Mouse (Mus musculus): Measurements from ENCODE around the gene Astn2. TPM values are rescaled to one million over a fixed set of nuclear protein-coding genes. Genes with fewer than 3 reads are reported as not detected.
"Not testable (repeated sequence)": the region's sequence is repeated elsewhere in the genome, so short reads cannot be mapped to it uniquely, and the experiment has no call there.

Astn2 gene
- total RNA-seq, 2 experiments from 2014 or later, result 0.52 to 0.84 TPM

DNA sequence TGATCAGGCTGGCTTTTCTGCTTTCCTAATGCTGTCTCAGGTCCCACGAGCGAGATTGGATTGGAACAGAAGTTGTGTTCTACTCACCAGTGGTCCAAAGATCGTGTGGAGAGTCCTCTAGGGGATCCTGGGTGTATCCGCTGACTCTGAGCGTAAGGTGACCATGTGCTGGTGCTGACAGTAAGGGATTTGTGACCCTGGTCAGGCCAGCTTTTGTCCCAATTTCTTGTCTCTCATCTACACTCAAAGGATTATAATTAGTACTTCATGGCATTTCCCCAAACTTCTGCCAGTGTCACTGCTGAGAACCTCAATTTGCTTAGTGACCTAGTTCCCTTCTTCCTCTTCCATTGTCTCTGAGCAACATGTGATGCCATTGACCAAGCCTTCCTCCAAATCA is 710.4 kb downstream of the Astn2 start:
- intact Hi-C loops (cut with DNase I), result no loop called here
- DNase-seq, result no peak

GRCm38 (mm10) chr4:65687006-65687723 is 717.2 kb downstream of the Astn2 start:
- DNase-seq, result no peak
- intact Hi-C loops (cut with DNase I), result no loop called here

DNA sequence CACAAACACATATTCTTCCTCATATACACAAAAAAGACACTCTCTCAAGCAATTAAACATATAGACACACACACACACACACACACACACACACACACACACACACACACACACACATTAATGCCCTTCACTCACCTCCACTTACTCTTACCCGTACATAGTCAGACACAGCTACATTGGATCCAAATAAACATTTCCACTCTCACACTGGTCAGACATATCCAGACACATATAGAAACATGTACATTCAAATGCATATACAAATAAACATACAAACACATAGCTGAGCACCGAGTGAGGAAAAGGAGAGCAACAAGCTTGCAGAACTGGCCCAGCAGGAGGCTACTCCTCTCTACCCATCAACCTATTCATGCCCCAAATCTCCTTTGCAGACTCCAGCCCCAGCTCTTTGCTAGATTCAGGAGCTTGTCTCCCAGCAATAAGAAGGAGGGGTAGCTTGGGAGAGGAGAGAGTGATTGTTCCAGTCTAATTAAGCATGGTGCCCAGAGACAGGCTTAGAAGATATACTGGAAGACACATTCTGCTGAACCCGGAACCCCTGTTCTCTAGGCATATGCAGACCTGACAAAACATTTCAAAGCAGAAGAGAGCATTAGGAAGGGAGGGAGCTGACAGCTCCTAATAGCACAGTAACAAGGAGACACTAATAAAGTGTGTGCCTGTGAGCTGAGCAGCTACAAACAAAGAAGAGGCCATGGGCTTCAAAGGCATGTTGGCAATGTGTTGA is 718.0 kb downstream of the Astn2 start:
- DNase-seq, result no peak
- intact Hi-C loops (cut with DNase I), result no loop called here

DNA sequence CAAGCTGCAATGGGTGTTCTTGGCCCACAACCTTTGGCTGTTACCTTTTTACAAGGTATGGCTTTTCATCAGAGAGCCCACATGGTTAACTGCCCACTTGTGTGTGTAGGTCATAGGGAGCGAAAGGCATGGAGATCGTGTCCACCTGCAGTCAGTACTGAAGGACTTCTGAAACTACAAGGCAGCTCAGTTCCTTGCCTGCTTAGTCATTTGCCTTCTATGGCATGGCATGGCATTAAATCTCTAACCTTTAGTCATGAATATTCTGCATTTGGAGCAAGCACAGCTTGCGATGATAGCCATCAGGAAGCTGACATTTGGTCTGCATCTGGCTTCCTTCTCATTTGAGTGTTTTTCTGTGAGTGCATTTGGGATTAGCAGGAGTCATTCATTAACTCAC is 720.0 kb downstream of the Astn2 start:
- intact Hi-C loops (cut with DNase I), result no loop called here
- no peak for DNase-seq

DNA sequence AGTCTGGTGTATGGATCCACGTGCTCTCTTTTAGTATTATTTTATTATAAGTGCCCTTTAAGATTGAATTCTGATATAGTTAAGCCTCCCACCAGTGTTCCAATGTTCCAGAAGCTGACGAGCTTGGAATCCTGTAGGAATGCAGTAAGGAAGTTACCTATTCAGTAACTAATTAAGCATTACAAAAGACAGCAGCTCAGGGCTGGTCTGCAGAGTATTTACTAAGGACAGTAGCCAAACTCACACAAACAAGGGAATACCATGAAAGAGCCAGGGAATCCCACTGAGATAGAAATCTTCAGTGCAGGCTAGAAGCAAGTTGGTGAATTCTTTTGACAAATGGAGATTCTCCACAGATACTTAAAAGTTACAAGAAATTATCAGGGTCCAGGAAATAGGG is 724.6 kb downstream of the Astn2 start:
- intact Hi-C loops (cut with DNase I); DNase-seq: not testable (repeated sequence)

- no peak for DNase-seq
- intact Hi-C loops (cut with DNase I), result no loop called here
Observed at GRCm38 (mm10) chr4:65678929-65679328, 725.5 kb downstream of the Astn2 start.

DNA sequence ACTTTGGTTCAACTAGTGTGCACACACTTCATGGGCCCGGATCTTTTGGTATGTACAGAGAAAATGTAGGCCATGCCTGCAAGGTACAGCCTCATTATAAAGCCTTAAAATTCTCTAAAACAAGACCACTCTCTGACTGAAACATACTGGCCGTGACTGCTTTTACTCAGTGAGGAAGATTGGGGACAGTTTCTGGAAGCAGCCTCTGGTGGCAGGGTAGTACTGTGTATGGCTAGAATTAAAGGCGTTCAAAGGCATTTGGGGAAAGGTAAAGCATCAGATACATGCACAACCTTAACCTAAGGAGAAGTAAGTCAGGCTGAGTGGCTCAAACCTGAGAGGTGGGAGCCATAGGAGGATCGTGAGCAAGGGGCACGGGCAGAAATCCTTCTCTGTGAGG is 725.9 kb downstream of the Astn2 start:
- intact Hi-C loops (cut with DNase I), result no loop called here
- DNase-seq, result no peak

DNA sequence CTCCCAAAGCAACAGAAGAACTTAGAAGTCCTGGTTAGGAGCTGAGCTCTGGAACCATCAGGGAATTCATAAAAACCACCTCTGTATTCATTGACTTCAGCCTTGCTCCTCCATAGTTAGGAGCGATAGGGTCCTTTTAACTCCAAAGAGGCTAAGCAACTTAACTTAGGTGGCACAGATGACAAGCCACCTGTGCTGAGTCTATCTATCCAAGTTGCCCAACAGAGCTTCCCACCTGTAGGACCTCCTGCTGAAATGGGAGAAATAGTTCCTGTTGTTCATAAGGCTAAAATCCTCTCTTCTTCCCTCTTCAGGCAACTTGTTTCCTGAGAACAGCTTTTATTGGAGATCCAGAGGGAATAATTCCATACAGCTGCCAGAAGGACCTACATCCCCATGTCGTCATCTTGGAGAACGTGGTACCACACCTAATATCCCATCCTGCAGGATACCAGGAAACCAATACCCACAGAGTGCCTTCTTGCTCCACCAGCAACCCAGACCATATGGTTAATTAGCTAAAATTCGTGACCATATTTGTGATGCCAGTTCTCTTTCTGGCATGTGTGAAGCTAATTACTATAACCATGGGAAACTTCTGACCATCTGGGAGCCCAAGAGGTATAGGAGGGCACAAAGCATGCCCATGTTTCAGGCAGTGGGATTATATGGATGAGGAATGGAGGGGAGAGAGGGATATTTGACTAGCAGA is 730.0 kb downstream of the Astn2 start:
- no peak for DNase-seq
- intact Hi-C loops (cut with DNase I), result no loop called here

DNA sequence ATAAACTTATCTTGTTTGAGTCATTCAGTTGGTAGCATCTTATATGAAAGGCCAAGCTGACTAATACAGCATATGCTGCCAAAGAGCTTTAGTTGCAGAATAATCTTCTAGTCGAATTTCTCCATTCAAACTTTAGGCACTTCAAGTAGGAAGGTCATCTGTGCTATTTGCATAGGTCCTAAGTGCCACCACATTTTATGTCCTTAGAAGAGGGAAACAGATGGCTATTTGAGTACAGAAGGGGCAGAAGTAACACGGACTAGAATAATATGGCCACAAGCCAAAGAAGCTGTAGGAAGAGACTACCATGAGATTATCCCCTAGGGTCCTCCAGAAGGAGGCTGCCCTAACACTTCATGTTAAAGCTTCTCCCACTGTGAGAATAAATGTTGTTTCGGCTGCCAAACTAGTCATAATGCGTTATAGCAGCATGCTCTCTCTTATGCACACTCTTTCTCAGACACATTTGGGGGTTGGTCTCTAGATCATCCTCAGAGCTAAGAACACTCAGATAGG is 730.9 kb downstream of the Astn2 start:
- intact Hi-C loops (cut with DNase I), result no loop called here
- no peak for DNase-seq

GRCm38 (mm10) chr4:65672294-65672693 is 732.1 kb downstream of the Astn2 start:
- DNase-seq, result no peak
- intact Hi-C loops (cut with DNase I), result no loop called here

DNA sequence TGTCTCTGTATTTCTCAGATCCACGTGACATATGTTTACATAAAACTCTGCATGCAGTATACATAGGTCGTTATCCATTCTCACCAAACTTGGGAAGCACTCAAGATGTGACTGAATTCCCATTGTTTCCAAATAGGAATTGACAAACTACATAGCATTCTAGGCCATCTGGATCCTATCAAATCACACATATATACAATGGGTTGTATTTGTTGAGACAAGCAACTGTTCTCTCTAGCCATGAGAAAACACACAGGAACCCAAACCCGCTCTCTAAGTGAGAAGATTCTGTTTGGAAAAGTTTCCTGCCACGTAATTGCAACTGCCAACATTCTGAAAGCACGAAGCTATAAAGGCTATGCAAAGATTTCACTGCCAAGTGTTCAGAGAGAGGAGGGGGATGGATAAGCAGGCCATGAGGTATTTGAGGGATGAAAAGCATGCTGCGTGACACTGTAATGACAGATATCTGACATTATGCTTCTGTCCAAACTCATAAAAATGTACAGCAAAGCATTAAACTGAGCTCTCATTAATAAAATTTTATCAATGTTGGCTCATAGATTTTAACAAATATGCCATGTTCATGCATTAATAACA is 732.7 kb downstream of the Astn2 start:
- intact Hi-C loops (cut with DNase I), result no loop called here
- DNase-seq, result no peak

DNA sequence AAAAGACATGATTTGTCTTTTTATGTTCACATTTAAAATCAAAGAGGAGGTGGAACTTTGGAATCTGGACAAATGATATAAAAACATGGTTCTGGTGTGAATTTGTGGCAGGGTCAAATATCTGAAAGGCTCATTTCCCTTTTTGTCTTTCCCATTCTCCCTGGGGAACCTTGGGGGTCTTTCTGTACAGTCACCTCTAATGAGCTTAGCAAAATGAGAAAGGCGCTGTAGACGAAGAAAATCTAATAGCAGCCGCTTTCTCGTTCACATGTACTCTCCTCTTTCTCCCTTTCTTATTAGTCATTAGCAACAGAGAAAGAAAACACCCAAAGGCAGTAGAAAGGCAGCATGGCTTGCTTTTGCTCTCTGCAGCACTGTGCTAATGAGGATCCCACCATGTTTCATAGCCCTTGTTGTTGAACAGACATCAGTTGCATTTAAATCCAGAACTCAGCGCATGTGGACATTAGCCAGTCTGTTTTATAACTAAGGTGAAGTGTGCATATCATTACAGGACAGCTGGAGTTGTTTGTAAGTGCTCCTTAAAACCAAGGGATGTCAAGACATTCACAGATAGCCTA is 737.3 kb downstream of the Astn2 start:
- DNase-seq, result no peak
- intact Hi-C loops (cut with DNase I), result no loop called here

GRCm38 (mm10) chr4:65663176-65663575 is 741.2 kb downstream of the Astn2 start:
- intact Hi-C loops (cut with DNase I), result no loop called here
- DNase-seq, result no peak

DNA sequence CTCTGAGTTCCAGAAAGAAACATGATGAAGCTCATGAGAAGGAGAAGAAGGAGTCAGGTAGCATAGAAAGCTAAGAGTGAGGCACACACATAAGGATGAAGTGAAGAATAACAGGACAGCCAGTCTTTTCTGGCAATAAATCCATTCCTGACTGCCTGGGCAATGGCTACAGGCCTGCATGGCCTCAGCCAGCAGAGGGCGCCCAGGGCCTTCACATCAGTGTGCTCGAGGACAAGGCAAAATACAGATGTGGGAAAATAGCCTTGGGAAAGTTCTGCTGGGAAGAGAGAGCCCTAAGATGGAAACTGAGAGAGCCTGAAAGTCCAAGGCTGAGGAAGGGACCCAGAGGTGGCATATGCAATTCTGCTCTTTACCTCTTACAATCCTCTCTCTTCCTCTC is 749.7 kb downstream of the Astn2 start:
- DNase-seq, result peak; percentile 44 to 69
- intact Hi-C loops (cut with DNase I), result loop anchor here (5.0 kb wide), 1 partner anchor 138 kb away; no protein-coding TSS in a partner anchor

DNA sequence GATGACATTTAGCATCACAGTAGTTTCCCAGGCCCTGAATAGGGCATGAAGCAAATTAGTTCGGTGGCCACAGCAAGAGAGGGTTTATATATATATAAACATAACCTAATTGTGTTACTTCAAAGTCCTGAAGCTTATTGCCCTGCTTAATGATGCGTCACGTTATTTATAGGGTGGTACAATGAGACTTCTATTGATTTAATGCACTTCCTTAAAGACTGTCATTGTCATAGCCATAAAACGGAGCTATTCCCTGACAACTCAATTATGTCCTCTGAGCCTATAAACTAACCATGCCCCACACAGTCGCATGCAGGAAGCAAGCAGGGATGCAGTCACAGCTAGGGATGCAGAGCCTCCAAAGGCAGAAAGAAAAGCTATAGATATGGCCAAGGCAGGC is 761.8 kb downstream of the Astn2 start:
- intact Hi-C loops (cut with DNase I), result no loop called here
- no peak for DNase-seq

DNA sequence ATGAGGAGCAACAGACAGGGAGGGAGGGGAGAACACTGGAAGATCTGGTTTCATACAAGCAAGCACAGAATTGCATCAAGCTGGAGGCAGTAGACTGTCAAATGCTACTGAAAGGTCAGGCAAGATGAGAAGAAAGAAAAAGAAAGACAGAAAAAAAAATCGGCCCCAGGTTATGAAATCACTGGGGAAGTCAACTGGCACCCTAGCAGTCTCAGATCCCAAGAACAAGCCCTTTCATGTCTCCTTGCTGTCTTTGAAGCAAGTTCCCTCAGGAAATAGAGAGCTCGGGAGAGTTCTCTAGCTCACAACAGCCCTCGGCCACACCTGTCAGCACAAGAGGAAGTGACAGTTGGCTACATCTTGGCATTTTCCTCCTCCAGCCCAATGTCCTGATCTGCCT is 766.2 kb downstream of the Astn2 start:
- intact Hi-C loops (cut with DNase I), result no loop called here

GRCm38 (mm10) chr4:65620125-65620524 is 784.3 kb downstream of the Astn2 start:
- no peak for DNase-seq
- intact Hi-C loops (cut with DNase I), result no loop called here

More for the DNA sequence above, 766.2 kb downstream of the Astn2 start:
- no peak for DNase-seq

DNA sequence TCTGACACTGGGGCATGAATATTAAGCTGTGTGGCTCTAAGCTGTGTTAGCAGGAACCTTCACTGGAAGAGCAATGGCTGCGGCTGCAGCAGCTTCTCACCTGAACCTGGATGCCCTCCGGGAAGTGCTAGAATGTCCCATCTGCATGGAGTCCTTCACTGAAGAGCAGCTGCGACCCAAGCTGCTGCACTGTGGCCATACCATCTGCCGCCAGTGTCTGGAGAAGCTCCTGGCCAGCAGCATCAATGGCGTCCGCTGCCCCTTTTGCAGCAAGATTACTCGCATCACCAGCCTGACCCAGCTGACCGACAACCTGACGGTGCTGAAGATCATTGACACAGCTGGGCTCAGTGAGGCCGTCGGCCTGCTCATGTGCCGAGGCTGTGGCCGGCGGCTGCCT is 791.3 kb downstream of the Astn2 start:
- intact Hi-C loops (cut with DNase I), result no loop called here
- DNase-seq, result no peak

DNA sequence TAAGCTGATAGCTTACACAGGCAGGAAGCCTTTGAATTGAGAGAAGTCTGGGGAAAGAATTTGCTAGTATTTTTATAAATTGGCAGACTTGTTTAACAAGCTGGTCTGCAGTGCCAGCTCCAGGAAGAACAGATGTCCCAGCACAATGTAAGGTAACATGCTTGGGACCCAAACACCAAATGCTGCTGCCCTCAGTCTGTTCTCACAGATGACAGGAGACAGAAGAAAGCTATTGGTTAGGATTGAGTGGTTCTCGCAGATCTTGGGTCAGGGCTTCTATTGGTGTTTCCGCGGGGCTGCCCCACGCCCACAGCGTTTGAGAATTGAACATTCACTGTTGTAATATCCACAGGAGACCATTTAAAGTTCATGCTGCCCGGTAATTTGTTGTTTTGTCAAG is 793.5 kb downstream of the Astn2 start:
- intact Hi-C loops (cut with DNase I), result no loop called here
- no peak for DNase-seq

GRCm38 (mm10) chr4:65610329-65610728 is 794.1 kb downstream of the Astn2 start:
- intact Hi-C loops (cut with DNase I), result no loop called here
- DNase-seq, result no peak

GRCm38 (mm10) chr4:65608112-65608511 is 796.3 kb downstream of the Astn2 start:
- intact Hi-C loops (cut with DNase I), result no loop called here
- no peak for DNase-seq
